Mouse (Mus musculus) MEL (cell line): ENCODE data around the gene Pou2f2. TPM values are rescaled to one million over a fixed set of nuclear protein-coding genes. Genes with fewer than 3 reads are reported as not detected.

ENCODE experiments used
- DNase-seq: peaks from one replicate; pipeline ENCODE4 v3.0.0; 2011; ENCODE audit warnings: low read depth, low spot score
- H3K27ac ChIP-seq: 2 replicates; pipeline ENCODE4 v1.5.1; 2012; ENCODE audit warnings: low read depth, mild to moderate bottlenecking, control low read depth, low read length, moderate library complexity; ENCODE audit not compliant: control insufficient read depth
- H3K27me3 ChIP-seq, 2 experiments: fragments of 150-350 bp in 1 of 2; sonication (generic) in 1 of 2; 2 replicates each; pipeline ENCODE4 v1.6.1; 2012; ENCODE audit warnings: low read length in 2 of 2, mild to moderate bottlenecking in 2 of 2, improper control_type of control experiment in 1 of 2, moderate library complexity in 1 of 2; ENCODE audit not compliant: insufficient read depth in 2 of 2, control insufficient read depth in 1 of 2
- H3K36me3 ChIP-seq, 2 experiments: 2 replicates each; pipeline ENCODE4 v1.6.1; 2012 to 2014; ENCODE audit warnings: low read length in 2 of 2, improper control_type of control experiment in 1 of 2, inconsistent platforms in 1 of 2, mild to moderate bottlenecking in 1 of 2; ENCODE audit not compliant: insufficient read depth in 2 of 2, control insufficient read depth in 1 of 2
- H3K4me1 ChIP-seq, 2 experiments: fragments of 150-350 bp in 1 of 2; sonication (generic) in 1 of 2; 2 replicates each; pipeline ENCODE4 v1.6.1; 2012; ENCODE audit warnings: low read length in 2 of 2, improper control_type of control experiment in 1 of 2, mild to moderate bottlenecking in 1 of 2; ENCODE audit not compliant: insufficient read depth in 2 of 2, control insufficient read depth in 1 of 2
- H3K4me3 ChIP-seq, 2 experiments: fragments of 150-350 bp in 1 of 2; sonication (generic) in 1 of 2; 2 replicates each; pipeline ENCODE4 v1.5.1; 2012; ENCODE audit warnings: low read depth in 2 of 2, low read length in 2 of 2, mild to moderate bottlenecking in 2 of 2, moderate library complexity in 2 of 2, control low read depth in 1 of 2, improper control_type of control experiment in 1 of 2; ENCODE audit not compliant: control insufficient read depth in 1 of 2, insufficient read depth in 1 of 2
- H3K79me2 ChIP-seq: 2 replicates; pipeline ENCODE4 v1.6.1; 2012; ENCODE audit warnings: mild to moderate bottlenecking, low read length, moderate library complexity; ENCODE audit not compliant: control insufficient read depth, poor library complexity, insufficient read depth
- H3K9ac ChIP-seq: 2 replicates; pipeline ENCODE4 v1.6.1; 2012; ENCODE audit warnings: low read depth, mild to moderate bottlenecking, control low read depth, low read length, moderate library complexity; ENCODE audit not compliant: control insufficient read depth, poor library complexity, severe bottlenecking
- H3K9me3 ChIP-seq: fragments of 150-350 bp; sonication (generic); replicated peaks from 2 replicates; pipeline ENCODE4 v1.6.1; 2012; ENCODE audit warnings: mild to moderate bottlenecking, low read length, improper control_type of control experiment, moderate library complexity; ENCODE audit not compliant: insufficient read depth
- CHD1 ChIP-seq: IDR thresholded peaks from 2 replicates; pipeline ENCODE4 v1.6.1; 2012; ENCODE audit warnings: low read depth, mild to moderate bottlenecking, inconsistent platforms, low read length, improper control_type of control experiment
- CHD2 ChIP-seq: IDR thresholded peaks from 2 replicates; pipeline ENCODE4 v1.6.1; 2011; ENCODE audit warnings: low read length, improper control_type of control experiment
- E2F4 ChIP-seq: IDR thresholded peaks from 2 replicates; pipeline ENCODE4 v1.6.1; 2011; ENCODE audit warnings: low read depth, low read length, improper control_type of control experiment, borderline replicate concordance
- HCFC1 ChIP-seq: IDR thresholded peaks from 2 replicates; pipeline ENCODE4 v1.6.1; 2012; ENCODE audit warnings: low read depth, mild to moderate bottlenecking, inconsistent platforms, low read length, improper control_type of control experiment, moderate library complexity
- JUND ChIP-seq: IDR thresholded peaks from 2 replicates; pipeline ENCODE4 v1.6.1; 2011; ENCODE audit warnings: low read depth, mild to moderate bottlenecking, improper control_type of control experiment, low read length
- KAT2A ChIP-seq: conservative IDR thresholded peaks from 2 replicates; pipeline ENCODE4 v1.6.1; 2012; ENCODE audit warnings: low read depth, low read length, improper control_type of control experiment, inconsistent platforms
- MEF2A ChIP-seq: IDR thresholded peaks from 2 replicates; pipeline ENCODE4 v1.6.1; 2014; ENCODE audit warnings: low read depth, mild to moderate bottlenecking, inconsistent platforms, low read length, improper control_type of control experiment; ENCODE audit not compliant: poor library complexity, insufficient replicate concordance, severe bottlenecking; ENCODE audit errors: extremely low read depth
- MXI1 ChIP-seq: IDR thresholded peaks from 2 replicates; pipeline ENCODE4 v1.6.1; 2011; ENCODE audit warnings: mild to moderate bottlenecking, low read depth, low read length, improper control_type of control experiment
- NELFE ChIP-seq: IDR thresholded peaks from 2 replicates; pipeline ENCODE4 v1.6.1; 2011; ENCODE audit warnings: low read depth, low read length, improper control_type of control experiment
- NRF1 ChIP-seq: IDR thresholded peaks from 2 replicates; pipeline ENCODE4 v1.6.1; 2014; ENCODE audit warnings: low read depth, mild to moderate bottlenecking, inconsistent platforms, low read length, improper control_type of control experiment, moderate library complexity; ENCODE audit not compliant: poor library complexity, insufficient read depth, severe bottlenecking
- SIN3A ChIP-seq: IDR thresholded peaks from 2 replicates; pipeline ENCODE4 v1.6.1; 2012; ENCODE audit warnings: low read length, improper control_type of control experiment, inconsistent platforms
- TAL1 ChIP-seq: IDR thresholded peaks from 2 replicates; pipeline ENCODE4 v1.6.1; 2012; ENCODE audit warnings: mild to moderate bottlenecking, inconsistent platforms, low read length, moderate library complexity, mixed read lengths
- TBP ChIP-seq: IDR thresholded peaks from 2 replicates; pipeline ENCODE4 v1.8.0; 2011; ENCODE audit warnings: low read depth, low read length, improper control_type of control experiment
- TCF12 ChIP-seq: IDR thresholded peaks from 2 replicates; pipeline ENCODE4 v1.6.1; 2014; ENCODE audit warnings: low read depth, mild to moderate bottlenecking, inconsistent platforms, low read length, improper control_type of control experiment, moderate library complexity
- UBTF ChIP-seq: IDR thresholded peaks from 2 replicates; pipeline ENCODE4 v1.6.1; 2012; ENCODE audit warnings: low read depth, mild to moderate bottlenecking, inconsistent platforms, low read length, improper control_type of control experiment, moderate library complexity, borderline replicate concordance; ENCODE audit not compliant: insufficient read depth
- USF1 ChIP-seq: IDR thresholded peaks from 2 replicates; pipeline ENCODE4 v1.6.1; 2014; ENCODE audit warnings: low read depth, mild to moderate bottlenecking, inconsistent platforms, low read length, improper control_type of control experiment, moderate library complexity
- USF2 ChIP-seq, 2 experiments: IDR thresholded peaks; 2 replicates each; pipeline ENCODE4 v1.6.1; 2011 to 2012; ENCODE audit warnings: improper control_type of control experiment in 2 of 2, low read length in 2 of 2, borderline replicate concordance in 1 of 2, inconsistent platforms in 1 of 2, low read depth in 1 of 2, mild to moderate bottlenecking in 1 of 2; ENCODE audit not compliant: insufficient read depth in 1 of 2
- ZC3H11A ChIP-seq: IDR thresholded peaks from 2 replicates; pipeline ENCODE4 v1.6.1; 2012; ENCODE audit warnings: low read depth, mild to moderate bottlenecking, inconsistent platforms, low read length, improper control_type of control experiment
- ZMIZ1 ChIP-seq: IDR thresholded peaks from 2 replicates; pipeline ENCODE4 v1.6.1; 2012; ENCODE audit warnings: low read depth, mild to moderate bottlenecking, inconsistent platforms, low read length, improper control_type of control experiment, moderate library complexity
- polyA plus RNA-seq, 2 experiments: library from polyadenylated mRNA; stranded (reverse) in 1 of 2; unstranded in 1 of 2; fragments of >175 nt in 1 of 2; fragments of >200 nt in 1 of 2; gene quantifications; 2 replicates each; pipeline versions ENCODE4 v1.2.1 to v1.2.4; 2012; ENCODE audit warnings: low replicate concordance in 2 of 2, low read depth in 1 of 2; ENCODE audit not compliant: insufficient read length in 2 of 2, insufficient read depth in 1 of 2, missing spikeins in 1 of 2
- total RNA-seq: library from RNA; depleted of rRNA; stranded (reverse); fragments of 300-350 nt; gene quantifications from 2 replicates; pipeline ENCODE4 v1.2.3, GENCODE M21; 2012

Pou2f2 gene
- total and polyA plus RNA-seq, 3 experiments, result 0.73 to 6.4 TPM; not detected in 1

GRCm38 (mm10) chr7:25071979-25072715, 107.4 kb downstream of the Pou2f2 start, which contains the start of the genes Grik5 and Zfp574:
TSS of gene Grik5 (minus strand) at chr7:25072346.
TSS of gene Zfp574 (plus strand) at chr7:25072567.
- peaks cover 3 to 25% of the 10 kb centered on the region in 2 experiments; a peak in 3 of 4 replicates for H3K4me1 ChIP-seq
- H3K9ac ChIP-seq, result peak within 1 kb of the TSS; percentile 79
- peak within 1 kb of the TSS; percentile 71 to 83 for H3K4me3 ChIP-seq
- no peaks in the 10 kb centered on the region for H3K27me3 ChIP-seq
- peak within 1 kb of the TSS; percentile 28 for H3K27ac ChIP-seq
- H3K9me3 ChIP-seq, result no peaks in the 10 kb centered on the region
- no peak for TF ChIP-seq MEF2A
- TF ChIP-seq JUND, result no peak
- TF ChIP-seq NRF1, result no peak
- TF ChIP-seq TCF12, result no peak
- no peak for TF ChIP-seq ZC3H11A
- TF ChIP-seq ZMIZ1, result no peak
- TF ChIP-seq SIN3A, result 0 out of 2 replicates have a peak, but pooled peaks have one; percentile 8
- TF ChIP-seq, all 39 proteins: peak for 1
- no peak for DNase-seq
- Histone ChIP-seq H3K36me3 (peaks cover 0 to 11% of the 10 kb centered on the region in 2 experiments; a peak in 2 of 4 replicates), H3K79me2 (peaks cover 5% of the 10 kb centered on the region)

GRCm38 (mm10) chr7:25068724-25069123, 110.8 kb downstream of the Pou2f2 start:
- Histone ChIP-seq H3K9ac (no peak overlapping the region), H3K4me1 (peaks cover 0 to 7% of the 10 kb centered on the region in 2 experiments; a peak in 2 of 4 replicates), H3K27me3 (no peaks in the 10 kb centered on the region), H3K4me3 (no peak overlapping the region), H3K79me2 (peaks cover 3% of the 10 kb centered on the region; the same call in 1 of the 2 replicates), H3K36me3 (peaks cover 0 to 3% of the 10 kb centered on the region in 2 experiments; a peak in 2 of 4 replicates), H3K9me3 (no peaks in the 10 kb centered on the region), H3K27ac (no peak overlapping the region)
- TF ChIP-seq TAL1 (no peak), CHD1 (no peak), TCF12 (no peak), KAT2A (no peak), NELFE (no peak), E2F4 (no peak), TBP (no peak), USF1 (no peak), UBTF (no peak), SIN3A (no peak), USF2 (IDR thresholded peaks at IDR 0.05; ENCODE audit: borderline replicate concordance in 1 of 2, insufficient read depth in 1 of 2, low read depth in 1 of 2, low read length in 2 of 2) (no peak), NRF1 (no peak), HCFC1 (no peak), MEF2A (no peak), CHD2 (no peak), ZMIZ1 (no peak), MXI1 (no peak)
- no peak for DNase-seq
